Mouse (Mus musculus) adrenal gland, postnatal 14 days (tissue): Measurements from ENCODE around the gene Zbtb8a. TPM values are rescaled to one million over a fixed set of nuclear protein-coding genes. Genes with fewer than 3 reads are reported as not detected.
"Not testable (repeated sequence)": the region's sequence is repeated elsewhere in the genome, so short reads cannot be mapped to it uniquely, and the experiment has no call there.

Experiments
- DNase-seq: peaks from one replicate; pipeline ENCODE4 v3.0.0; 2021; ENCODE audit warnings: mixed read lengths
- long read RNA-seq, 2 experiments: library from polyadenylated mRNA; stranded (forward); transcript quantifications; one replicate each; pipeline ENCODE4 v2.0.0; 2021
- total RNA-seq: library from RNA; stranded (reverse); gene quantifications from 2 replicates; pipeline ENCODE4 v1.2.3, GENCODE M21; 2021

The Zbtb8a gene
- 8.1 and 9.0 TPM in 2 replicates for total RNA-seq
- long read RNA-seq, experiment 1, transcript Zbtb8a-201 (5 exons, 2,321 nt) = major isoform, 19 of 21 reads
- long read RNA-seq, experiment 1, partial matches to known transcripts = 1 of 21 reads
- long read RNA-seq, experiment 1, other reads (novel, unspliced or antisense) = 1 of 21 reads
- long read RNA-seq, experiment 2, transcript Zbtb8a-201 (5 exons, 2,321 nt) = major isoform, 19 of 24 reads
- long read RNA-seq, experiment 2, partial matches to known transcripts = 1 of 24 reads
- long read RNA-seq, experiment 2, other reads (novel, unspliced or antisense) = 4 of 24 reads

- DNase-seq = peak; percentile 76
These were observed at the start of gene Zbtb8a for GRCm38 (mm10) chr4:129377601-129378390. Zbtb8a (minus strand) TSS chr4:129378116.

DNA sequence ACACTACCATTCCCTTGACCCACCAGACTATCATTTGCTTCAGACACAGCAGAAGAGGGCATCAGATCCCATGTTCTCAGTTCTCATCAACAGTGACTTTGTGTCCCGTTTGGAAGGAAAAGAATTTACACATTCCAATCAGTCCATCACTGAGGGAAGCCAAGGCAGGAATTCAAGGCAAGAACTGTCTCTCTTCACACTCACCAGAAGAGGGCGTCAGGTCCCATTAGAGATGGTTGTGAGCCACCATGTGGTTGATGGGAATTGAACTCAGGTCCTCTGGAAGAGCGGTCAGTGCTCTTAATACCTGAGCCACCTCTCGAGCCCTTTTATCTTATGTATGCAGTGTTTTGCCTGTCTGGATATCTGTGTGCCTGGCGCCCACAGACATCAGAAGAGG, 40.4 kb upstream of the Zbtb8a start:
- DNase-seq = no peak

- DNase-seq = no peak
These were observed 38.6 kb upstream of the Zbtb8a start for GRCm38 (mm10) chr4:129416478-129416877.

- no peak for DNase-seq
These were observed 38.0 kb upstream of the Zbtb8a start for GRCm38 (mm10) chr4:129415892-129416291.

DNA sequence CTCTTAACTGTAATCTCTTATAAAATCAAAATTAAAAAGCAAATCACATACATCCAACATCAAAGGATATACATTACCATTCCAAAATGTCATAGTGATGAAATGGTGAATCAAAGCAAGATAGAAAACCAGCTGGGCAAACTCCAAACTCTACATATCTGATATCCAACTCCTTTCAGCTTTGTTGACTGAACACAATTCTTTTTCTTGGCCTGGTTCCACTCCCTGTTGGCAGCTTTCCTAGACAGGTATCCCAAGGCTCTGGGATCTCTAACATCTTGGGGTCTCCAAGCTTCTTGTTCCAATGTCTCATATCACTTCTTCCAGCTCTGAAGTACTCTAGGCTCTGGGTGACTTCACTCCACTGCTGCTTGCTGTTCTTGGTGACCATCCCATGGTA, 33.1 kb upstream of the Zbtb8a start:
- no peak for DNase-seq

DNA sequence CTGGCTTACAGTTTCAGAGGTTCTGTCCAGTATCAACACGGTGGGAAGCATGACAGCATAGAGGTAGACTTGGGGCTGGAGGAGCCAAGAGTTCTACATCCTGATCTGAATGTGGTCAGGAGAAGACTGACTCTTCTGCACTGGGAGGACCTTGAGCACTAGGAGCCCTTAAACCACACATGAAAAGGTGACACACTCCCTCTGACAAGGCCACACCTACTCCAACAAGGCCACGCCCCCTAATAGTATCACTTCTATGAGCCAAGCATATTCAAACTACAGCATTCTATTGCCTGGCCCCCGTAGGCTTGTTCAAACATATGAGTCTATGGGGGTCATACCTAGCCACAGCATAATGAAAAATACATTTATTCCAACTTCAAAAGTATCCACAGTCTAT, 32.6 kb upstream of the Zbtb8a start:
- not testable (repeated sequence) for DNase-seq

DNA sequence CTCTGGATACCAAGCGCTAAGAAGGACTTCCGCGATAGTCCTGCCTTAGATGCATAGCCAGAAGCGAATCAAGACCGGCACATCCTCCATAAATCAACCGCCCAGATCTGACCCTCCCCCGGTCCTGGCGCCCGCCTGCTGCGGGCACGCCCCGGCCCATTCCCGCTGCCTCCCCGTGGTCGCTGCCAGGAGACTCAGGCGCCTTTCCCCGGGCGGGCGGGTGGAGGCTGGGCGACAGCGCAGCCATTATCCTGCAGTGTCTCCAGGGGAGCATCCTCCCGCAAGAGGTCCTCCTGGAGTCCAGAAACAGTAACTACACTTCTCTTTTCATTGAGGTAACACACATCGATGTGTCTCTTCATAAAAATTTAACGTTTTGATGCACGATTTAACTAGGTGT, 28.5 kb upstream of the Zbtb8a start:
- DNase-seq = peak; percentile 89

DNA sequence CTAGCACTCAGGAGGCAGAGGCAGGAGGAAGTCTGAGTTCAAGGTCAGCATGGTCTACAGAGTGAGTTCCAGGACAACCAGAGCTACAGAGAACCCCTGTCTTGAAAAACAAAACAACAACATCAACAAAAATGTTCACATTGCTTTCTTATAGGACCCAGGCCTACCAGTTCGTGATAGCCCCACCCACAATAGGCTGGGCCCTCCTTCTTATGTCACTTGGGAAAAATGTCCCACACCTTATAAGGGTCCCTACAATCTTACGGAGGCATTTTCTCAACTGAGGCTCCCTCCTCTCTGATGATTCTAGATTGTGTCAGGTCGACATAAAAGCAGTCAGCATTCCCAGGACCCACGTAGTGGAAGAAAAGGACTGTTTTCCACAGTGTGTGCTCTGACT, 21.9 kb upstream of the Zbtb8a start:
- no peak for DNase-seq

DNA sequence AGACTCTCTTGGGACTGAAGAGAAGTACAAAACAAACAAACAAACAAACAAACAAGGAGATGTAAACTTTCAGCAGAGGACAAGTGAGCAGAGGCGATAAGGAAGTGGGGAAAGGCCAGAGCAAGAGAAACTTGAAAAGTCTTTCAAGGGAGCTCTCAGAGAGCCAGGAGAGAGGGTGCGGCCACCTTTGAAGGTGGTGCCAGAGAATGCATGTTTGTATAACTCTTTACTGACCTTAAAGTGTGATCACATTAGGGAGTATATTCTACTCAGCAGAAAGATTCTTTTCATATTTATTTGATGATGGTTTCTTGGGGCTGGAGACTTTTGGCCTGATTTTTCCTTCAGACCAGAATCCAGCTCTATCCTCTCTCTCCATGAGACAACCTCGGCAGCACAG, 19.0 kb upstream of the Zbtb8a start:
- DNase-seq = no peak

DNA sequence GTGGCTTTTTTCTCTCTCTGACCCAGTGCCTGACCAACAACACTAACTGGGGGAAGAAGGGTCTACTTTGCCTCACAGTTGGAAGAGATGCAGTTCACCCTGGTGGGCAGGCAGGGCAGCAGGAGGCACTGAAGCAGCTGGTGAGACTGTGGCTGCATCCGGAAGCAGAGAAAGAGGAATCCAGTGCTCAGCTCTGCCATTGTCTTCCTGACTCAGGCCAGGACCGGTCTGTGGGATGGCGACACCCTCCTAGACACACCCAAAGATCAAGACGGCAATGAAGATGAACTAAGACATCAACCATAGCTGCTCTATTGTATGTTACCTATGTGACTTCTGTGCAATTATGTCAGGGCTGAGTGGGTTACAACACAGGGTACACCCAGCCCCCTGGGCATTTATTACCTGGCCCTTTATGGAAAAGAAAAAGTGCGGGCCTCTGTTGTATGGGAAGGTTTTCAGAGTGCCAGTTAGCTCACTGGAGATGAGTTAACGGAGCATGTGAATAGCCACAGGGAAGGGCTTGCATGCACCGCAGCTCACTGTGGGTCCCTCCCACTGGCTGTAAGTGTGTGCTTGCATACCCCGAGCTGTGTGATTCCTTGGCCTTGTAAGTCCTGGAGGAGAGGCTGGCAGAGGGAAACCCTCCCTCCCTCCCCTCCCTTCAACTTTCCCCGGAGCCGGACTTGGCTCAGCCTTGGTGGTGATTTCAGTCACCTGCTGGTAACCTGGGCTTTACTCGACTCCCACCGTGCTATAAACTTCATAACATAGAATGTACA, 16.4 kb upstream of the Zbtb8a start:
- no peak for DNase-seq

DNA sequence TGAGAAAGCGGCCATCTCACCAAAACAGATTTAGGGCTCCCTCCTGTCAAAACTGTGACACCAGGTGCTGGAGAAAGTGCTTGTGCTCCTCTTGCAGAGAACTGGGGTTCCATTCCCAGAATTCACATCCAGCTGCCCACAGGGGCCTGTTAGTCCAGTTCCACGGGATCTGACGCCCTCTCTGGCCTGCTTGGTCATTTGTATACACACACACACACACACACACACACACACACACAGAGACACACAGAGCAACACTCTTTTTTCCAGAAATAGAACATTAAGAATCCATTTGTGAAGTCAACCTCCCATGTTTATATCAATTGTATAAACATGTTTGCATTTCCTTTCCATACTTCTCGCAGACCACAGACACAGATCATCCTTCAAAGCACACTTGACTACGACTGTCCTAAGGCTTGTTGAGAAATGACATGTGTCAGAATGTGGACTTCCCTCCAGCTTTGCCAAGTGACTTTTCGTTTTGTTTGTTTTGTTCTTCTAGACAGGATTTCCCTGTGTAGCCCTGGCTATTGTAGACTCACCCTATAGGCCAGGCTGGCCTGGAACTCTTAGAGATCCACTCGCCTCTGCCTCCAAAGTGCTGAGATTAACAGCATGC, 13.1 kb upstream of the Zbtb8a start:
- no peak for DNase-seq

- no peak for DNase-seq
These were observed 12.4 kb upstream of the Zbtb8a start for GRCm38 (mm10) chr4:129390216-129390743.

- no peak for DNase-seq
These were observed 10.5 kb upstream of the Zbtb8a start for GRCm38 (mm10) chr4:129388404-129388803.

DNA sequence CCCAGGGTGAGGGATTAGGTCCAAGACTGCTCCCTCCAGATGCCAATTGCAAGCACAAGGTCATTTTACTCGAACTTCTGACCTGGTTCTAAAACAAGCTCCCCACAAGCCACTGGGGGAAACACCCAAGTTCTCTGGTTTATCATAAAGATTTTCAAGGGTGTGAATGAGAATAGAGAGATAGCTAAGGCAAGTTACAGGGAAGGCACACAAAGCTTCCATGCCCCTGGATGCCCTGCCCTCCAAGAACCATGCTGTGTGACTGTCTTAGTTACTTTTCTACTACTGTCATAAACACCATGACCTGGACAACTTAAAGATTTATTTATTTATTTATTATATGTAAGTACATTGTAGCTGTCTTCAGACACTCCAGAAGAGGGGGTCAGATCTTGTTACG, 9.1 kb upstream of the Zbtb8a start:
- no peak for DNase-seq

GRCm38 (mm10) chr4:129386269-129386946, 8.5 kb upstream of the Zbtb8a start:
- no peak for DNase-seq

- no peak for DNase-seq
These were observed 7.8 kb upstream of the Zbtb8a start for GRCm38 (mm10) chr4:129385685-129386084.

DNA sequence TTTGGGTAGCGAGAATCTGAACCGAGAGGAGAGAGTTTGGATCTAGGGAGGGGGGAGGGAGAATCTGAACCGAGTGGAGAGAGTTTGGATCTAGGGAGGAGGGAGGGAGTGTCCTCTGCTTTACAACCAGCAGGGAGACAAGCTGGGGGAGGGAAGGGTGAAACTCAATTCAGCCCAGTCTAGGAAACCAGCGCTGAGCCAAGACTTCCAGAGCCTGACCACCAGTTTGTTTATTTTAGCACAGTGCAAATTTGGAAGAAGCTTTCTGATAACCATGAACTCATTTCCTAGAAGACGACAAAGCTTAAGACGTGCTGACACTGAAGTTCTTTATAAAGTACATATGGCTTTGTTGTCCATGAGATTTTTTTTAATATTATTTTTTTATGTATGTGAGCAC, 6.5 kb upstream of the Zbtb8a start:
- no peak for DNase-seq

DNA sequence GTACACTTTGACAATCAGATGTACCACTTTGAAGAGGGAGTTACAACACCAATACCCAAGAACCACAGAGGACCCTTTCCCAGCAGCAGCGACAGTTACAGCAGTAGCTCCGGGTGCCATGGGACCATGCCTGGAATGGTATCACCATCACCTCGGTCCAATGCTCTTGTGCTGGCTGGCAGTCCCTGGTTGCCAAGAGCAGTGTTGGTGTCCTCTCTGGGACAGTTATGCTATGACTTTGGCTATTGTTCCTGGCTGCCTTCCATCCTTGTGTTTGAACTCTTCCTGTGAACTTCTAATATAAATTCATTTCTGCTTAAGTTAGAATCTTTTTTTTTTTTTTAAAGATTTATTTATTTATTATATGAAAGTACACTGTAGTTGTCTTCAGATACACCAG, 5.7 kb upstream of the Zbtb8a start:
- DNase-seq = peak; percentile 15

GRCm38 (mm10) chr4:129382488-129382887, 4.6 kb upstream of the Zbtb8a start:
- peak; percentile 24 for DNase-seq

GRCm38 (mm10) chr4:129382029-129382428, 4.1 kb upstream of the Zbtb8a start:
- no peak for DNase-seq

- no peak for DNase-seq
These were observed 3.2 kb upstream of the Zbtb8a start for GRCm38 (mm10) chr4:129381148-129381547.

DNA sequence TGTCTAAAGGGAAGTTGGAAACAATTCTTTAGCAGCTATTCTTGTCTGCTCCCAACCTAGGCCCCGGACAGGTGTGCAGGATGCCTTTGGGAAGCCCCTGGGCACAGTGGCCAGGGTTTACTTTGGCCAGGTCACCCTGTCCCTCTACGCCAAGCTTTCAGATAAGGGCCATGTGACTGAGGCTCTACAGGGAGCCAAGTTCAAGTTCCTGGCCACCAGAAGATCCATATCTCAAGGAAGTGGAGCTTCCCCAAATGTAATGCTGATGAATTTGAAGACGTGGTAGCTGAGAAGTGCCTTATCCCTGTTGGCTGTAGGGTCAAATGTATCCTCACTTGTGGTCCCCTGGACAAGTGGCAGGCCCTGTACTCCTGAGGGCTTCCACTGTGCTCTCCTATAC, 1.9 kb upstream of the Zbtb8a start:
- DNase-seq = no peak
